Mouse (Mus musculus): ENCODE measurements at regions not wholly inside any gene's neighbourhood (a gene's known extent, or its start where the extent isn't known, plus 50 kb on each side); places are given as distances from the start of the nearest gene placed in this dataset.

DNA sequence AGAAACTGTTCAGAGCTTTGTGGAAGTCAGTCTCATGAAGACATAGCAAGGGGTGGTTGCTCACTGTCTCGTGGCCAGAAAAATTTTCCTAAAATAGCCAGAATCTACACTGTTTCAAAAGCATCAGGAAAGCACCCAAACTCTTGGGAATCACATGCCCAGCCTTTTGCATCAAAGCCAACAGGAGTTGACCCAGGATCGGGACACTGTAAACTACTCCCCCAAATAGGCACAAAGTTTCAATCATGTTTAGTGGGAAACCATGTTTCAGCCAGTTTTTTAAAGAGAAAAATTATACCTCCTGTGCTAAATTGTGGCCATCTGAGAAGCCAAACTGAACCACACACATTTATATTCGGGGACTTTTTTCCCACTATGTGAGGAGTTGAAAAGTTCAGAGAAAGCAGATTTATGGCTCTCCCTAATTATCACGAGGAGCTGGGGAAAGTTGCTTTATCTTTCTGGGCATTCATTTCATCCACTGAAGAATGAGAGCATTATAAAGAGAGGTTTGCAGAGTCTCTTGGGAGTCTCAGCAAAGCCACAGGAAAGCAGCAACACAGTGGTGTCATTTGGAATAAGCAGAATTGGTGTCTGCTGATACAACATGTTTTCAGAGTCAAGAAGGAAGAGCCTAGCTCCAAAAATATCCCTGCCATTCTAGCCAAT lies 136.5 kb upstream of the Slc44a1 start:
- H3K79me2 ChIP-seq (replicated peaks; ENCODE audit: control insufficient read depth, extremely low read depth, insufficient read depth, poor library complexity, severe bottlenecking), result no peaks in the 10 kb centered on the region
- no peak overlapping the region for H3K9ac ChIP-seq (ENCODE audit: insufficient read depth, low read depth)
- DNase-seq (ENCODE audit: extremely low read depth), result no peak
- no peaks in the 10 kb centered on the region for H3K36me3 ChIP-seq (replicated peaks in 1 of 2; ENCODE audit: control insufficient read depth in 1 of 2, insufficient read depth in 1 of 2, low read length in 1 of 2)
- H3K4me3 ChIP-seq (replicated peaks in 1 of 3; ENCODE audit: low read depth in 2 of 3, low read length in 2 of 3, poor library complexity in 1 of 3), result no peak overlapping the region
- in situ Hi-C loops (cut with MboI; ENCODE audit: low pct_ligation_motif_present, low pct_unique_long_range_greater_than_20kb, low sequenced_read_pairs), result no loop called here
- peaks cover 0 to 7% of the 10 kb centered on the region in 2 experiments; a peak in 1 of 4 replicates for H3K4me1 ChIP-seq (ENCODE audit: control insufficient read depth in 1 of 2, insufficient read depth in 2 of 2)
- no peak overlapping the region for H3K27ac ChIP-seq (ENCODE audit: insufficient read depth, low read depth)
- TF ChIP-seq MAZ (IDR thresholded peaks at IDR 0.05; ENCODE audit: low read depth, low read length) (no peak), CHD2 (IDR thresholded peaks at IDR 0.05; ENCODE audit: low read length) (no peak), ZMIZ1 (IDR thresholded peaks at IDR 0.05; ENCODE audit: low read depth, low read length) (no peak), MEF2A (IDR thresholded peaks at IDR 0.05; ENCODE audit: borderline replicate concordance, low read depth, low read length) (no peak), KAT2A (IDR thresholded peaks at IDR 0.05; ENCODE audit: insufficient replicate concordance, low read length) (no peak)
- no peak overlapping the region for H3K4me2 ChIP-seq (ENCODE audit: insufficient read depth, low read depth, poor library complexity, severe bottlenecking)
- H3K27me3 ChIP-seq (replicated peaks), result no peaks in the 10 kb centered on the region
- no peaks in the 10 kb centered on the region for H3K9me3 ChIP-seq (replicated peaks; ENCODE audit: low read length)
- dilution Hi-C loops (cut with MboI; ENCODE audit: extremely low pct_ligation_motif_present, extremely low pct_unique_long_range_greater_than_20kb, low sequenced_read_pairs), result no loop called here

- Histone ChIP-seq H3K79me2 (replicated peaks; ENCODE audit: control insufficient read depth, extremely low read depth, insufficient read depth, poor library complexity, severe bottlenecking) (no peaks in the 10 kb centered on the region), H3K27me3 (replicated peaks) (no peaks in the 10 kb centered on the region), H3K4me3 (replicated peaks in 1 of 3; ENCODE audit: low read depth in 2 of 3, low read length in 2 of 3, poor library complexity in 1 of 3) (no peak overlapping the region), H3K36me3 (replicated peaks in 1 of 2; ENCODE audit: control insufficient read depth in 1 of 2, insufficient read depth in 1 of 2, low read length in 1 of 2) (no peaks in the 10 kb centered on the region), H3K4me1 (ENCODE audit: control insufficient read depth in 1 of 2, insufficient read depth in 2 of 2) (no peaks in the 10 kb centered on the region), H3K9ac (ENCODE audit: insufficient read depth, low read depth) (no peak overlapping the region), H3K9me3 (replicated peaks; ENCODE audit: low read length) (peaks cover 6% of the 10 kb centered on the region), H3K27ac (ENCODE audit: insufficient read depth, low read depth) (no peak overlapping the region), H3K4me2 (ENCODE audit: insufficient read depth, low read depth, poor library complexity, severe bottlenecking) (no peak overlapping the region)
- in situ Hi-C loops (cut with MboI; ENCODE audit: low pct_ligation_motif_present, low pct_unique_long_range_greater_than_20kb, low sequenced_read_pairs) (no loop called here), dilution Hi-C loops (cut with MboI; ENCODE audit: extremely low pct_ligation_motif_present, extremely low pct_unique_long_range_greater_than_20kb, low sequenced_read_pairs) (no loop called here)
- no peak for TF ChIP-seq CHD1 (IDR thresholded peaks at IDR 0.05; ENCODE audit: low read depth, low read length)
- no peak for TF ChIP-seq GABPA (IDR thresholded peaks at IDR 0.05; ENCODE audit: insufficient replicate concordance, low read depth, low read length)
- TF ChIP-seq CTCF (conservative IDR thresholded peaks at IDR 0.05 in 1 of 2, IDR thresholded peaks at IDR 0.05 in 1 of 2; ENCODE audit: low read depth in 2 of 2, low read length in 2 of 2), result no peak
- TF ChIP-seq ZMIZ1 (IDR thresholded peaks at IDR 0.05; ENCODE audit: low read depth, low read length), result no peak
- no peak for TF ChIP-seq POLR2A (IDR thresholded peaks at IDR 0.05; ENCODE audit: low read depth, low read length)
- TF ChIP-seq ETS1 (conservative IDR thresholded peaks at IDR 0.05; ENCODE audit: low read depth, low read length), result no peak
- TF ChIP-seq E2F4 (IDR thresholded peaks at IDR 0.05; ENCODE audit: insufficient replicate concordance, low read depth, low read length), result no peak
- TF ChIP-seq EP300 (IDR thresholded peaks at IDR 0.05; ENCODE audit: low read length), result no peak
- no peak for TF ChIP-seq BHLHE40 (IDR thresholded peaks at IDR 0.05; ENCODE audit: low read depth, low read length)
- no peak for TF ChIP-seq NELFE (IDR thresholded peaks at IDR 0.05; ENCODE audit: low read depth, low read length)
- no peak for TF ChIP-seq JUN (IDR thresholded peaks at IDR 0.05; ENCODE audit: insufficient read depth, low read depth, low read length)
- no peak for TF ChIP-seq SIN3A (IDR thresholded peaks at IDR 0.05; ENCODE audit: low read length)
- TF ChIP-seq NRF1 (IDR thresholded peaks at IDR 0.05; ENCODE audit: low read depth, low read length), result no peak
- no peak for TF ChIP-seq MAZ (IDR thresholded peaks at IDR 0.05; ENCODE audit: low read depth, low read length)
- no peak for TF ChIP-seq CHD2 (IDR thresholded peaks at IDR 0.05; ENCODE audit: low read length)
- TF ChIP-seq HCFC1 (IDR thresholded peaks at IDR 0.05; ENCODE audit: low read depth, low read length), result no peak
- DNase-seq (ENCODE audit: extremely low read depth), result no peak
Measured at GRCm38 (mm10) chr4:53297975-53298374, 138.3 kb upstream of the Abca1 start.
